Mouse (Mus musculus): Measurements from ENCODE around the gene Defb21.

Gene Defb21

DNA sequence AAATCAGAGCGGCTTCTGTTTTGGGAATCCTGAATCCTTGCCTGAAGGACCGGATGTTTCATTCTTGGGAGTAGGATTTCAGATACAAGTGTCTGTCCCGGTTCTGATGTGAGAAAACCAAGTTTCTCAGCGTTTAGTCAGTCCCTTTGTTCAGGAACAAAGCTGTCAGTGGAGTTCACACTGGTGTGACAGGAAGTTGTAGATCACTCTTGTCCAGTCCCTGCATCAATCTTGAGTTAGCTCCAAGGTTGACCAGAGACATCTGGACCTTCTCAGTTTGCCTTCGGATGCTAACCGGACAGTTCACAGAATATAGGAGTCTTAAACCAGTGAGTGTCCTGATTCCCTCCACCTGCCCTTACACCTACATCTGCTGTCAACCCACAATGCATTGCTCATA is 35.2 kb downstream of the Defb21 start:
- no peak for ATAC-seq (ENCODE audit: low TSS enrichment)

DNA sequence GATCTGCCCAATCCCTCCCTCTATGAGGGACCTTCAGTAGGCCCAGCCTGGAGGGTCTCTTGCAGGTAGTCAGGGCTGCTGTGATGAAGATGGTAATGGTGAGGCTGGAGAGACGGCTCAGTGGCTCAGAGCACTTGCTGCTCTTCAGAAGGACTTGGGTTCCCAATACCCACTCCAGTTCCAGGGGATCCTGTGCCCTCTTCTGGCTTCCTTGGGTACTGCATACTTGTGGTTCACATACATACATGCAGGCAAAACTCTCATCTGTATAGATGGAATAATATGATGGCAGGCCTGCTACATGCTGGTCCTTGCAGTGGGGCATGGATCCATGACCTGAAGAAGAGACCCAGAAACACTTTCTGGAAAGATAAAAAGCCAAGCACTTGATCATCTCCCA is 36.2 kb downstream of the Defb21 start:
- no peak for ATAC-seq (ENCODE audit: low TSS enrichment)

- ATAC-seq (ENCODE audit: low TSS enrichment) = peak; percentile 50
These were observed 39.6 kb downstream of the Defb21 start for GRCm38 (mm10) chr2:152612193-152612592.

DNA sequence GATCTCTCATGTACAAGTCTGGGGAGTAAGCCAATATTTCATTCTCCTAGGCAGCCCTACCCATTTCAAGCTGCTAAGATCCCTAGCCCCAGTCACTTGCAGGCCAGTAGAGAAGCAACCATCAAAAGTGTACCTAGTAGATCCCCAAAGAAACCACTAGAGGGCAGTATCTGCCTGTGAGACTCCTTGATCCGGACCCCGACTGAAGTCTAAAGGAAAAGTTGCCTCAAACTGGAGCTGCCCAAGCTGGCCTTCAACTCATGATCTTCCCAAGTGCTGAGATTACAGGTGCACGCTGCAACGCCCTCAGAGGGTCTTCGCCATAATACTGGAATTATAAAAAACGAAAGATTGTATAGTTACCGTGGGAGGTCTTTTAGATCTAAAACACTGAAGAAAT is 43.0 kb downstream of the Defb21 start:
- ATAC-seq (ENCODE audit: low TSS enrichment) = peak; percentile 88

DNA sequence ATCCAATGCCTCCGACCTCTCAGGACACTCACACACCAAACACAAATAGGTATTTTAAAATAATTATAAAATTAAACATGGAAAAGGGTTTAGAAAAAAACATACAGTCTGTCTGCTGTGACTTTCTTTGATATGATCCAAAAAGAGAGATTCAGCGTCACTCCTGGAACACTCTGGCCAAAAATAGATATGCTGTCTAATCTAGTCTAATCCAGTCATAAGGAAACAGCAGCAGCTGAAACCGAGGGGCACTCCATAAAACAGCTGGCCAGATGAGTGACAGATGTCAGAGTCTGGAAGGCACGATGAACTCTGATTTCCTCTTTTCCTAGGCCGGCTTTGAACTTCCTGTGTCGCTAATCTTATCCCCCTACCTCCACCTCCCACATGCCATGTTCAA is 43.9 kb downstream of the Defb21 start:
- no peak for ATAC-seq (ENCODE audit: low TSS enrichment)

DNA sequence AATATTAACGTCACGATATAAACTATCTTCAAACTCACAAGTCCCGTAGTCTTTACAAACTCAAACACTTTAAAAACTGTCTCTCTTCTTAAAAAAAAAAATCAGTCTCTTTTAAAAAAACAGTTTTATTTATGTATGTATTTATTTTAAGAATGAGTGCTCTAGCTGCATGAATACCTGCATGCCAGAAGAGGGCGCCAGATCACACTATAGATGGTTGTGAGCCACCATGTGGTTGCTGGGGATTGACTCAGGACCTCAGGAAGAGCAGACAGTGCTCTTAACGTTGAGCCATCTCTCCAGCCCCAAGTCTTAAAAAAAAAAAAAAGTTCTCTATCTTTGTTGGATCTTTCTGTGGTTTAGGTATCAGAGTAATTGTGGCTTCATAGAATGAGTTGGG is 44.8 kb downstream of the Defb21 start:
- no peak for ATAC-seq (ENCODE audit: low TSS enrichment)

DNA sequence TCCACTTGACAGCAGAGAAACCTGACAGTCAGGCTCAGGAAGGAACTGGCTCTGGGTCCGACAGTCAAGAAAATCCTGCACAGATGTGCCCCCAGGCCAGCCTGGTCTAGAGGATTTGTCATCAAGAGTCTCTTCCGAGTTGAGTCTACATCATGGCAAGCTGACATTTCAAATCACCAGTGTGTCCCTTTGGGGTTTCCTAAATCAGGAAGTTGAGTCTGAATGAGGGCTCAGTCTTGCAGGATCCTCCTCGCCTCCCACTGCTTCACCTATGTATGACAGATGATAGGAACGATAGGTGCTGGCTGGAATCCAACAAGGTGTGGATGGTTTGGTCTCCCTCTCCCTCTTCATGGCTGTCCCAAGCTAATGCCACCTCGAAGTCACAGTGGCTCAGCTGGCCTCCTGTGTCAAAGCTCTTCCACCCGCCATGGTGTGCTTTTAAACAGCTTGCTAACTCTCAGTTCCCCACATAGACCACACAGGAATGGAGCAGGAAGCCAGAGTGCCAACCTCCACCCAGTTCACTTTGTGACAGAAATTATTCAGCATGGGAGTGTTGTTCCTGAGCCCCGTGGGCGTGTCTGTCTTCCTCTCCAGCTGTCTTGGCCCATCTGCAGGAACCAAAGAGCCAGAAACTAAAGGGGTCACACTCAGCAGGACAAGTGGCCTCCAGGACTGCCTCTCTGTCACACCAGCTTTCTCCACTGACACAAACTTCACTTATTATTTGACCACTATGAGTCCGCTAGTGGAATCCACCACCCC is 48.0 kb downstream of the Defb21 start:
- peak; percentile 50; the same call in 1 of the 2 replicates for ATAC-seq (ENCODE audit: low TSS enrichment)

DNA sequence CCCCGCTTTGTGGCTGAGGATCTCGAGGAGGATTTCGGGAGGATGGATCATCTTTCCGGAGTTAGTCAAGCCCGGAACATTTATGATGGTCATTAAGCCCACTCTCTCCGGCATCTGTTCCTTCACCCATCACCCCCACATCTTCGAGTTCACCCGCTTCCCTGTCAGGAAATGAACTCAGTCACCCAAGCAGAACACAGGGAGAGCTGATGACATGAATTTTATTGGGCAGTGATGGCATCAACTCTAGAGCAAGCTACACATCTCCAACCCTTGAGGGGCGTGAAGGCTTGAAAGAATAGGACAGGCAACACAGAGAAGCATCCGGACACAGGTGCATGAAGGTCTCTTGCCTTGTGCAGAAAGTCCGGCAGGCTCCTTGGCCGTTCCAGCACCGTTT is 49.6 kb downstream of the Defb21 start:
- ATAC-seq (ENCODE audit: low TSS enrichment) = no peak

DNA sequence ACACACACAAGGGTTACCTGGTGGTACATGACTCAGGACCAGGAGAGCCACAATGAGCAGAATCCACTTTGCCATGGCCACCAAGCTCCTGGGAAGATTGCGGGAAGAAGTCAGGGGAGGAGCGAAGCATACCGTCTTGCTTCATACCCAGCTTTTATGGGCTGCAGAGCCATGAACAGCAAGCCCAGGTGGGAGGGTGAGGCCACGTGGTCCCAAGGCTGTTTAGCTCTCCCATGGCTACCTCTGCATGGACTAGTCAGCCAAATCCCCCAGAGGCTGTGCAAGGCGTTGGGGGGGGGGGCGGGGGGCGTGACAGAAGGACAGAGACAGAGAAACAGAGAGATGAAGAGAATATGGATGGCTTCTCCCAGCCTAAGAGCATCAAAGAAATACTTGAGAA is 50.4 kb downstream of the Defb21 start, which contains the start of gene Defb25:
Gene Defb25 (minus strand): TSS at position 101 of the 400 bp plus-strand sequence.
- no peak for ATAC-seq (ENCODE audit: low TSS enrichment)
